Mouse (Mus musculus) heart, embryonic 13.5 days (tissue): ENCODE measurements at regions not wholly inside any gene's neighbourhood (a gene's known extent, or its start where the extent isn't known, plus 50 kb on each side); places are given as distances from the start of the nearest gene placed in this dataset.

Experiments used
- ATAC-seq: fragments of 200-750 bp; cut with Nextera tagmentation; 2 replicates; pipeline ENCODE4 v1.8.0; 2017; ENCODE audit warnings: moderate TSS enrichment; ENCODE audit not compliant: insufficient number of reproducible peaks, low FRiP score, low TSS enrichment; ENCODE audit errors: extremely low read depth
- H3K27ac ChIP-seq: fragments of 300-500 bp; sonication (generic); replicated peaks from 2 replicates; pipeline ENCODE4 v1.5.1; 2015; ENCODE audit warnings: moderate library complexity, mild to moderate bottlenecking, inconsistent platforms
- H3K27me3 ChIP-seq: fragments of 300-500 bp; sonication (generic); replicated peaks from 2 replicates; pipeline ENCODE4 v1.6.1; 2015; ENCODE audit warnings: mild to moderate bottlenecking, inconsistent platforms
- H3K36me3 ChIP-seq: fragments of 300-500 bp; sonication (generic); 2 replicates; pipeline ENCODE4 v1.6.1; 2015; ENCODE audit warnings: mild to moderate bottlenecking, inconsistent platforms
- H3K4me1 ChIP-seq: fragments of 300-500 bp; sonication (generic); 2 replicates; pipeline ENCODE4 v1.6.1; 2015; ENCODE audit warnings: inconsistent platforms
- H3K4me2 ChIP-seq: fragments of 300-500 bp; sonication (generic); 2 replicates; pipeline ENCODE4 v1.6.1; 2015; ENCODE audit warnings: inconsistent platforms, mild to moderate bottlenecking, moderate library complexity
- H3K4me3 ChIP-seq: fragments of 300-500 bp; sonication (generic); 2 replicates; pipeline ENCODE4 v1.5.1; 2015; ENCODE audit warnings: moderate library complexity, mild to moderate bottlenecking, inconsistent platforms
- H3K9ac ChIP-seq: fragments of 300-500 bp; sonication (generic); 2 replicates; pipeline ENCODE4 v1.6.1; 2015; ENCODE audit warnings: inconsistent platforms, mild to moderate bottlenecking, moderate library complexity
- H3K9me3 ChIP-seq: fragments of 300-500 bp; sonication (generic); 2 replicates; pipeline ENCODE4 v1.6.1; 2016; ENCODE audit warnings: inconsistent platforms
- WGBS: fragments of 180-500 bp; shearing (Covaris S2); methylation state at CpG from one replicate; pipeline ENCODE4 v1.1.7; 2015; ENCODE audit warnings: mixed read lengths; 5-methylcytosine and 5-hydroxymethylcytosine counted together

GRCm38 (mm10) chr4:81005507-81006328 is 95.3 kb downstream of the Lurap1l start:
- H3K4me3 ChIP-seq: no peak overlapping the region
- peaks cover 4% of the 10 kb centered on the region for H3K9me3 ChIP-seq
- 41% methylated on average over 7 of the region's 7 CpGs for WGBS
- H3K4me2 ChIP-seq: no peak overlapping the region
- H3K27me3 ChIP-seq: no peaks in the 10 kb centered on the region
- no peaks in the 10 kb centered on the region for H3K4me1 ChIP-seq
- H3K27ac ChIP-seq: no peak overlapping the region
- no peak overlapping the region for H3K9ac ChIP-seq
- H3K36me3 ChIP-seq: no peaks in the 10 kb centered on the region
- no peak for ATAC-seq

GRCm38 (mm10) chr4:81006546-81006945 is 96.1 kb downstream of the Lurap1l start:
- Histone ChIP-seq H3K9ac (no peak overlapping the region), H3K36me3 (no peaks in the 10 kb centered on the region), H3K9me3 (no peaks in the 10 kb centered on the region), H3K27me3 (no peaks in the 10 kb centered on the region), H3K27ac (no peak overlapping the region), H3K4me1 (no peaks in the 10 kb centered on the region), H3K4me2 (no peak overlapping the region), H3K4me3 (no peak overlapping the region)
- no peak for ATAC-seq
- WGBS: 70% methylated on average over 1 of the region's 1 CpGs

- H3K9me3 ChIP-seq: no peaks in the 10 kb centered on the region
- no peak overlapping the region for H3K4me3 ChIP-seq
- H3K9ac ChIP-seq: no peak overlapping the region
- no peaks in the 10 kb centered on the region for H3K4me1 ChIP-seq
- H3K4me2 ChIP-seq: no peak overlapping the region
- ATAC-seq: no peak
- H3K27ac ChIP-seq: no peak overlapping the region
- no peaks in the 10 kb centered on the region for H3K27me3 ChIP-seq
- H3K36me3 ChIP-seq: no peaks in the 10 kb centered on the region
- WGBS: 84% methylated on average over 2 of the region's 2 CpGs
Measured at GRCm38 (mm10) chr4:81021850-81022249, 111.4 kb downstream of the Lurap1l start.

GRCm38 (mm10) chr4:81023436-81023983 is 113.1 kb downstream of the Lurap1l start:
- Histone ChIP-seq H3K9me3 (no peaks in the 10 kb centered on the region), H3K36me3 (no peaks in the 10 kb centered on the region), H3K4me3 (no peak overlapping the region), H3K4me2 (no peak overlapping the region; the same call in 1 of the 2 replicates), H3K9ac (no peak overlapping the region), H3K27ac (no peak overlapping the region), H3K27me3 (no peaks in the 10 kb centered on the region), H3K4me1 (no peaks in the 10 kb centered on the region)
- ATAC-seq: no peak
- WGBS: 56% methylated on average over 14 of the region's 14 CpGs

GRCm38 (mm10) chr4:81027558-81027957 is 117.1 kb downstream of the Lurap1l start:
- WGBS: 85% methylated on average over 1 of the region's 1 CpGs
- Histone ChIP-seq H3K9me3 (no peaks in the 10 kb centered on the region), H3K9ac (no peak overlapping the region), H3K4me1 (no peaks in the 10 kb centered on the region), H3K4me3 (no peak overlapping the region), H3K4me2 (no peak overlapping the region), H3K27me3 (no peaks in the 10 kb centered on the region), H3K27ac (no peak overlapping the region), H3K36me3 (no peaks in the 10 kb centered on the region)
- ATAC-seq: no peak

GRCm38 (mm10) chr4:81030671-81031070 is 120.2 kb downstream of the Lurap1l start:
- Histone ChIP-seq H3K4me1 (no peaks in the 10 kb centered on the region), H3K9me3 (no peaks in the 10 kb centered on the region), H3K4me2 (no peak overlapping the region), H3K4me3 (no peak overlapping the region), H3K9ac (no peak overlapping the region), H3K36me3 (no peaks in the 10 kb centered on the region), H3K27me3 (no peaks in the 10 kb centered on the region), H3K27ac (no peak overlapping the region)
- no peak for ATAC-seq
- WGBS: 68% methylated on average over 3 of the region's 3 CpGs

GRCm38 (mm10) chr4:81037336-81037902 is 127.0 kb downstream of the Lurap1l start:
- no peaks in the 10 kb centered on the region for H3K36me3 ChIP-seq
- no peaks in the 10 kb centered on the region for H3K27me3 ChIP-seq
- H3K9ac ChIP-seq: no peak overlapping the region
- H3K4me2 ChIP-seq: no peak overlapping the region
- H3K4me1 ChIP-seq: no peaks in the 10 kb centered on the region
- H3K9me3 ChIP-seq: no peaks in the 10 kb centered on the region
- no peak overlapping the region for H3K27ac ChIP-seq
- no peak overlapping the region for H3K4me3 ChIP-seq
- no peak for ATAC-seq

GRCm38 (mm10) chr4:81058227-81058626 is 147.8 kb downstream of the Lurap1l start:
- no peak for ATAC-seq
- Histone ChIP-seq H3K36me3 (no peaks in the 10 kb centered on the region), H3K4me1 (peaks cover 8% of the 10 kb centered on the region; the same call in 1 of the 2 replicates), H3K27me3 (no peaks in the 10 kb centered on the region), H3K27ac (no peak overlapping the region), H3K4me2 (no peak overlapping the region), H3K4me3 (no peak overlapping the region), H3K9me3 (no peaks in the 10 kb centered on the region), H3K9ac (no peak overlapping the region)
- WGBS: 77% methylated on average over 1 of the region's 1 CpGs

GRCm38 (mm10) chr4:81058809-81059208 is 148.4 kb downstream of the Lurap1l start:
- WGBS: 67% methylated on average over 5 of the region's 5 CpGs
- no peaks in the 10 kb centered on the region for H3K36me3 ChIP-seq
- 0 out of 2 replicates have a peak overlapping the region, but pooled peaks have one; percentile 32 for H3K27ac ChIP-seq
- ATAC-seq: no peak
- H3K4me3 ChIP-seq: no peak overlapping the region
- H3K9me3 ChIP-seq: no peaks in the 10 kb centered on the region
- H3K4me1 ChIP-seq: peaks cover 8% of the 10 kb centered on the region; the same call in 1 of the 2 replicates
- H3K4me2 ChIP-seq: no peak overlapping the region
- H3K9ac ChIP-seq: no peak overlapping the region
- no peaks in the 10 kb centered on the region for H3K27me3 ChIP-seq

- H3K27me3 ChIP-seq: no peaks in the 10 kb centered on the region
- H3K9me3 ChIP-seq: no peaks in the 10 kb centered on the region
- H3K27ac ChIP-seq: peak overlapping the region; percentile 32; the same call in 1 of the 2 replicates
- H3K4me3 ChIP-seq: no peak overlapping the region
- peaks cover 8% of the 10 kb centered on the region; the same call in 1 of the 2 replicates for H3K4me1 ChIP-seq
- no peak for ATAC-seq
- H3K36me3 ChIP-seq: no peaks in the 10 kb centered on the region
- no peak overlapping the region for H3K4me2 ChIP-seq
- no peak overlapping the region for H3K9ac ChIP-seq
- 59% methylated on average over 3 of the region's 3 CpGs for WGBS
Measured at GRCm38 (mm10) chr4:81059356-81059755, 148.9 kb downstream of the Lurap1l start.

GRCm38 (mm10) chr4:81082290-81082947 is 172.0 kb downstream of the Lurap1l start:
- no peaks in the 10 kb centered on the region for H3K27me3 ChIP-seq
- no peak overlapping the region for H3K27ac ChIP-seq
- H3K9me3 ChIP-seq: no peaks in the 10 kb centered on the region
- H3K4me2 ChIP-seq: no peak overlapping the region
- ATAC-seq: no peak
- no peaks in the 10 kb centered on the region for H3K36me3 ChIP-seq
- no peaks in the 10 kb centered on the region for H3K4me1 ChIP-seq
- H3K9ac ChIP-seq: no peak overlapping the region
- WGBS: 57% methylated on average over 6 of the region's 6 CpGs
- H3K4me3 ChIP-seq: no peak overlapping the region
